Mouse (Mus musculus): ENCODE measurements around the gene Olfr1208.

Gene Olfr1208

GRCm38 (mm10) chr2:88902211-88902610 lies at the start of gene Olfr1208:
TSS of gene Olfr1208 (minus strand) at chr2:88902311.
- DNase-seq (ENCODE audit: low spot score in 2 of 2), result no peak

DNA sequence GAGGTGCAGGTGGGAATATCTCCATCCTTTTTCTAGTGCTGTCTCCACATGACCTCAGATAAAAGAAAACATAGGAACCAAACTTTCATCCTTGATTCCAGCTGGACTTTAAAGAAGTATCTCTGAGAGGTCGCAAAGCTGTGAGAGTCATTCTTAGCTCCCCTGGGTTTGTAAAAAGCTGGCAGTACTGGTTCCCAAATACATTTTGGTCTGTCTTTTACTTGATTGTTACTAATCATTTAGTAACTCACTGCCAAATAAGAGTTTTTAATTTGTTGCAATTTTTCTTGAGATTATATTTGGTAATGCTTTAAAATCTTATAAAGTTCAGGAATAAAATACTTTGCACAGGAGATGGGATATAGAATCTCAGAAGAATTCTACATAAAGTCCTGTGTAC lies 35.9 kb upstream of the Olfr1208 start, which contains the start of gene Olfr1211:
Olfr1211 (minus strand) TSS at position 101 of the 400 bp plus-strand sequence.
- DNase-seq (ENCODE audit: low spot score in 2 of 2), result no peak

GRCm38 (mm10) chr2:88915057-88915456 lies 12.9 kb upstream of the Olfr1208 start, which contains the start of gene Olfr1209:
TSS of gene Olfr1209 (minus strand) at chr2:88915157.
- DNase-seq (ENCODE audit: low spot score in 2 of 2), result no peak

- DNase-seq (ENCODE audit: low spot score in 2 of 2), result no peak
These were observed 39.2 kb downstream of the Olfr1208 start, which contains the start of gene Olfr1206 for GRCm38 (mm10) chr2:88862931-88863330. TSS of gene Olfr1206 (plus strand) at chr2:88863231.

DNA sequence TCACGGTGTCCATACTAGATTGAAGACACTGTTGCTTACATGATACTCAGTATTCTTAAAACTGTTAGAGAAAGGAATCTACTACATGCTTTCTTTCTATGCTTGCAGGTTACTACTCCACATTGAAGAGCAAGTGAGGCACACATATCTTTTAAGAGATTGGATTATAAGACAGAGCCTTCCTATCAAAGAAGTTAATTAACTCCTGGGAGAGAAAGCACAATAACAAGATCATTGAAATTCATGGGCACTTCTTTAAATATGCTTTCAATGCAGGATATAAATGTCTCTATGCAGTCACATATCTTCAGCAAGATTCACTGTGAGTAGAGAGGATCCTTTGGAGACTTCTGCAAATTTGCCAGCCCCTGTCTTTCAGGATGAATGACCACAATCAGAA lies 53.1 kb downstream of the Olfr1208 start, which contains the start of gene Olfr1204:
Olfr1204 (plus strand) TSS at position 301 of the 400 bp plus-strand sequence.
- no peak for DNase-seq (ENCODE audit: low spot score in 2 of 2)
